Mouse (Mus musculus) stomach, embryonic 14.5 days (tissue): Measurements from ENCODE around the gene S100a13. TPM values are rescaled to one million over a fixed set of nuclear protein-coding genes. Genes with fewer than 3 reads are reported as not detected.

Experiments
- ATAC-seq: fragments of 200-750 bp; cut with Nextera tagmentation; 2 replicates; pipeline ENCODE4 v1.8.0; 2017; ENCODE audit warnings: low read depth, moderate TSS enrichment; ENCODE audit not compliant: insufficient number of reproducible peaks, insufficient read depth, low FRiP score
- H3K27ac ChIP-seq: fragments of 300-500 bp; sonication (generic); 2 replicates; pipeline ENCODE4 v1.5.1; 2014; ENCODE audit warnings: mild to moderate bottlenecking, low read length, moderate library complexity, mixed read lengths
- H3K27me3 ChIP-seq: fragments of 300-500 bp; sonication (generic); 2 replicates; pipeline ENCODE4 v1.6.1; 2014; ENCODE audit warnings: low read length, control low read depth, mixed read lengths; ENCODE audit not compliant: control insufficient read depth, insufficient read depth
- H3K36me3 ChIP-seq: fragments of 300-500 bp; sonication (generic); 2 replicates; pipeline ENCODE4 v1.6.1; 2014; ENCODE audit warnings: mild to moderate bottlenecking, control low read depth, low read length, moderate library complexity, mixed read lengths; ENCODE audit not compliant: control insufficient read depth, insufficient read depth
- H3K4me1 ChIP-seq: fragments of 300-500 bp; sonication (generic); 2 replicates; pipeline ENCODE4 v1.6.1; 2014; ENCODE audit warnings: low read length, control low read depth, mixed read lengths; ENCODE audit not compliant: control insufficient read depth, insufficient read depth
- H3K4me2 ChIP-seq: fragments of 300-500 bp; sonication (generic); replicated peaks from 2 replicates; pipeline ENCODE4 v1.6.1; 2014; ENCODE audit warnings: low read depth, low read length, control low read depth
- H3K4me3 ChIP-seq: fragments of 300-500 bp; sonication (generic); 2 replicates; pipeline ENCODE4 v1.5.1; 2014; ENCODE audit warnings: low read depth, low read length, control low read depth
- H3K9ac ChIP-seq: fragments of 300-500 bp; sonication (generic); replicated peaks from 2 replicates; pipeline ENCODE4 v1.6.1; 2014; ENCODE audit warnings: low read depth, mild to moderate bottlenecking, control low read depth, low read length, moderate library complexity, mixed read lengths
- H3K9me3 ChIP-seq: fragments of 300-500 bp; sonication (generic); 2 replicates; pipeline ENCODE4 v1.6.1; 2016; ENCODE audit warnings: low read depth, low read length, control low read depth; ENCODE audit not compliant: control insufficient read depth
- WGBS: fragments of 180-500 bp; shearing (Covaris S2); extraction: QIAGEN DNeasy Blood & Tissue Kit; methylation state at CpG from one replicate; pipeline ENCODE4 v1.1.7; 2014; 5-methylcytosine and 5-hydroxymethylcytosine counted together
- polyA plus RNA-seq: library from polyadenylated mRNA; unstranded; fragments of >200 nt; fragmentation: Nextera tagmentation; extraction: Ambion mirVana; gene quantifications from 2 replicates; pipeline ENCODE4 v1.2.1, GENCODE M21; 2014

The S100a13 gene
- 31.2 and 33.5 TPM in 2 replicates for polyA plus RNA-seq

- Histone ChIP-seq H3K9ac (peak within 1 kb of the TSS; percentile 38; the same call in 1 of the 2 replicates), H3K4me3 (peak within 1 kb of the TSS; percentile 31), H3K36me3 (no peaks in the 10 kb centered on the region), H3K27me3 (no peaks in the 10 kb centered on the region), H3K4me2 (peak within 1 kb of the TSS; percentile 75), H3K27ac (no peak within 1 kb of the TSS; the same call in 1 of the 2 replicates), H3K9me3 (no peaks in the 10 kb centered on the region), H3K4me1 (peaks cover 6% of the 10 kb centered on the region)
- ATAC-seq, result peak; percentile 31
- 7% methylated on average over 25 of the region's 25 CpGs for WGBS
Observed at GRCm38 (mm10) chr3:90513796-90514590, at the start of gene S100a13, which contains the start of gene S100a1. S100a13 (plus strand) TSS chr3:90514435. S100a1 (minus strand) TSS chr3:90514392.

- no peaks in the 10 kb centered on the region for H3K36me3 ChIP-seq
- H3K9ac ChIP-seq, result peak overlapping the region; percentile 33; the same call in 1 of the 2 replicates
- WGBS, result 11% methylated on average over 37 of the region's 37 CpGs
- peaks cover 4% of the 10 kb centered on the region; the same call in 1 of the 2 replicates for H3K4me1 ChIP-seq
- peak overlapping the region; percentile 95 for H3K4me2 ChIP-seq
- peaks cover 11% of the 10 kb centered on the region for H3K27me3 ChIP-seq
- ATAC-seq, result 0 out of 2 replicates have a peak, but pooled peaks have one; percentile 14
- H3K9me3 ChIP-seq, result no peaks in the 10 kb centered on the region
- H3K4me3 ChIP-seq, result peak overlapping the region; percentile 52
- no peak overlapping the region for H3K27ac ChIP-seq
Observed at GRCm38 (mm10) chr3:90464552-90465080, 49.6 kb upstream of the S100a13 start.

- H3K9ac ChIP-seq, result peak overlapping the region; percentile 33; the same call in 1 of the 2 replicates
- H3K36me3 ChIP-seq, result no peaks in the 10 kb centered on the region
- H3K27ac ChIP-seq, result no peak overlapping the region
- H3K4me1 ChIP-seq, result peaks cover 4% of the 10 kb centered on the region; the same call in 1 of the 2 replicates
- 0 out of 2 replicates have a peak, but pooled peaks have one; percentile 8 for ATAC-seq
- under 1% methylated on average over 74 of the region's 75 CpGs for WGBS
- H3K4me2 ChIP-seq, result peak overlapping the region; percentile 95
- H3K4me3 ChIP-seq, result peak overlapping the region; percentile 52
- H3K9me3 ChIP-seq, result no peaks in the 10 kb centered on the region
- H3K27me3 ChIP-seq, result peaks cover 11% of the 10 kb centered on the region
Observed at GRCm38 (mm10) chr3:90465081-90465685, 49.1 kb upstream of the S100a13 start.

GRCm38 (mm10) chr3:90465686-90466310 is 48.4 kb upstream of the S100a13 start, which contains the start of gene Npr1:
Npr1 (minus strand) TSS chr3:90465866.
- peak; percentile 53 for ATAC-seq
- Histone ChIP-seq H3K36me3 (no peaks in the 10 kb centered on the region), H3K27me3 (peaks cover 11% of the 10 kb centered on the region), H3K9me3 (no peaks in the 10 kb centered on the region), H3K4me1 (peaks cover 4% of the 10 kb centered on the region; the same call in 1 of the 2 replicates), H3K4me2 (peak within 1 kb of the TSS; percentile 95), H3K4me3 (peak within 1 kb of the TSS; percentile 52), H3K27ac (no peak within 1 kb of the TSS), H3K9ac (peak within 1 kb of the TSS; percentile 33; the same call in 1 of the 2 replicates)
- WGBS, result under 1% methylated on average over 35 of the region's 49 CpGs

- Histone ChIP-seq H3K4me2 (peak overlapping the region; percentile 95), H3K9ac (no peak overlapping the region), H3K27me3 (peaks cover 11% of the 10 kb centered on the region), H3K27ac (no peak overlapping the region), H3K9me3 (no peaks in the 10 kb centered on the region), H3K36me3 (no peaks in the 10 kb centered on the region), H3K4me1 (peaks cover 4% of the 10 kb centered on the region; the same call in 1 of the 2 replicates), H3K4me3 (peak overlapping the region; percentile 52)
- ATAC-seq, result peak; percentile 44
- 0% methylated on average over 15 of the region's 15 CpGs for WGBS
Observed at GRCm38 (mm10) chr3:90466311-90466766, 47.9 kb upstream of the S100a13 start.

- Histone ChIP-seq H3K4me2 (no peak overlapping the region), H3K4me3 (no peak overlapping the region), H3K9me3 (no peaks in the 10 kb centered on the region), H3K27ac (no peak overlapping the region), H3K9ac (no peak overlapping the region), H3K4me1 (peaks cover 4% of the 10 kb centered on the region; the same call in 1 of the 2 replicates), H3K27me3 (peaks cover 11% of the 10 kb centered on the region), H3K36me3 (no peaks in the 10 kb centered on the region)
- no peak for ATAC-seq
- 95% methylated on average over 10 of the region's 10 CpGs for WGBS
Observed at GRCm38 (mm10) chr3:90467618-90468300, 46.5 kb upstream of the S100a13 start.

- WGBS, result 31% methylated on average over 3 of the region's 3 CpGs
Observed at GRCm38 (mm10) chr3:90472213-90472612, 42.0 kb upstream of the S100a13 start.

More at GRCm38 (mm10) chr3:90472213-90472612, 42.0 kb upstream of the S100a13 start:
- Histone ChIP-seq H3K9me3 (no peaks in the 10 kb centered on the region), H3K9ac (no peak overlapping the region), H3K27ac (no peak overlapping the region), H3K4me2 (no peak overlapping the region), H3K27me3 (no peaks in the 10 kb centered on the region), H3K36me3 (no peaks in the 10 kb centered on the region; the same call in 1 of the 2 replicates), H3K4me3 (no peak overlapping the region), H3K4me1 (0 out of 2 replicates have a peak, but pooled peaks cover 5% of the 10 kb centered on the region)
- no peak for ATAC-seq
